Mouse (Mus musculus): ENCODE data around the gene Prss32.

DNA sequence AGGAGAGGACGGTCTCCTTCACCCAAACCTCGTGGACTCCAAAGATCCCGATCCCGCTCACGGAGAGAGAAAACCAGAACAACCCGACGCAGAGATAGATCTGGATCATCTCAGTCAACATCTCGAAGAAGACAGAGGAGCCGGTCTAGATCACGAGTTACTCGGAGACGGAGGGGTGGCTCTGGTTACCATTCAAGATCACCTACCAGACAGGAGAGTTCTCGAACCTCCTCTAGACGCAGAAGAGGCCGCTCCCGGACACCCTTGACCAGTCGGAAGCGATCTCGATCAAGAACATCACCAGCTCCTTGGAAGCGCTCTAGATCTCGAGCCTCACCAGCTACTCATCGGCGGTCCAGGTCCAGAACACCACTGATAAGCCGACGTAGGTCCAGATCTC lies 24.4 kb upstream of the Prss32 start:
- no peak for TF ChIP-seq POLR2A (IDR thresholded peaks at IDR 0.05; ENCODE audit: insufficient read depth, low read depth, low read length)
- no peak for TF ChIP-seq CTCF (IDR thresholded peaks at IDR 0.05; ENCODE audit: insufficient read depth, low read depth, low read length)

Data from olfactory bulb, adult 2 months (tissue).